Mouse (Mus musculus) adrenal gland, postnatal 4 days (tissue): ENCODE measurements around the gene Elf1. TPM values are rescaled to one million over a fixed set of nuclear protein-coding genes. Genes with fewer than 3 reads are reported as not detected.
A peak's percentile ranks its signal among the peaks of the same experiment; 100 is the strongest.
"Not testable (repeated sequence)": the region's sequence is repeated elsewhere in the genome, so short reads cannot be mapped to it uniquely, and the experiment has no call there.

Experiments used
- DNase-seq, 2 experiments: peaks; one replicate each; pipeline ENCODE4 v3.0.0; 2021 to 2022; ENCODE audit warnings: low spot score in 2 of 2, mixed read lengths in 2 of 2
- long read RNA-seq, 2 experiments: library from polyadenylated mRNA; stranded (forward); transcript quantifications; one replicate each; pipeline ENCODE4 v2.0.0; 2021
- total RNA-seq, 2 experiments: library from RNA; stranded (reverse); gene quantifications; 2 replicates each; pipeline ENCODE4 v1.2.3; 2021

The Elf1 gene
- 10 to 100 TPM; 27.4 to 28.8 TPM for total RNA-seq
- long read RNA-seq, experiment 1, partial matches to known transcripts = 1 of 11 reads
- long read RNA-seq, experiment 1, other reads (novel, unspliced or antisense) = 10 of 11 reads
- long read RNA-seq, experiment 2, full-length matches to known transcripts = 3 of 23 reads
- long read RNA-seq, experiment 2, partial matches to known transcripts = 14 of 23 reads
- long read RNA-seq, experiment 2, other reads (novel, unspliced or antisense) = 6 of 23 reads

GRCm38 (mm10) chr14:79480624-79481338 is at the start of gene Elf1:
Gene Elf1, plus strand, starts transcription at chr14:79481194.
- DNase-seq = peak; percentile 95 to 96

- no peak for DNase-seq
These were observed 46.9 kb upstream of the Elf1 start for GRCm38 (mm10) chr14:79434068-79434467.

GRCm38 (mm10) chr14:79440655-79441054 is 40.3 kb upstream of the Elf1 start:
- DNase-seq = no peak

GRCm38 (mm10) chr14:79441441-79441840 is 39.6 kb upstream of the Elf1 start:
- DNase-seq = no peak

- DNase-seq = no peak
These were observed 36.4 kb upstream of the Elf1 start for GRCm38 (mm10) chr14:79444601-79445000.

GRCm38 (mm10) chr14:79445055-79445620 is 35.9 kb upstream of the Elf1 start:
- DNase-seq = no peak

- peak; percentile 28 to 61 for DNase-seq
These were observed 29.1 kb upstream of the Elf1 start, which contains the start of gene Kbtbd6 for GRCm38 (mm10) chr14:79451681-79452590. Gene Kbtbd6, plus strand, starts transcription at chr14:79451835.

- not testable (repeated sequence) for DNase-seq
These were observed 28.4 kb upstream of the Elf1 start for GRCm38 (mm10) chr14:79452591-79452934.

- no peak for DNase-seq
These were observed 20.6 kb upstream of the Elf1 start for GRCm38 (mm10) chr14:79460401-79460800.

- no peak for DNase-seq
These were observed 20.0 kb upstream of the Elf1 start for GRCm38 (mm10) chr14:79460988-79461387.

- no peak for DNase-seq
These were observed 15.4 kb upstream of the Elf1 start for GRCm38 (mm10) chr14:79465623-79466022.

GRCm38 (mm10) chr14:79467621-79468020 is 13.4 kb upstream of the Elf1 start:
- no peak for DNase-seq

- DNase-seq = no peak
These were observed 7.6 kb upstream of the Elf1 start for GRCm38 (mm10) chr14:79473384-79473783.

- peak; percentile 86 to 87 for DNase-seq
These were observed 551 bp downstream of the Elf1 start, which contains the start of gene Wbp4 for GRCm38 (mm10) chr14:79481339-79482151. Gene Wbp4, minus strand, starts transcription at chr14:79481520.

GRCm38 (mm10) chr14:79482251-79482661 is 1.3 kb downstream of the Elf1 start:
- DNase-seq = peak in 1 of 2 experiments; percentile 13

- DNase-seq = no peak
These were observed 1.9 kb downstream of the Elf1 start for GRCm38 (mm10) chr14:79482747-79483355.

- no peak for DNase-seq
These were observed 2.7 kb downstream of the Elf1 start for GRCm38 (mm10) chr14:79483611-79484120.

- DNase-seq = no peak
These were observed 5.6 kb downstream of the Elf1 start for GRCm38 (mm10) chr14:79486617-79486992.

- DNase-seq = no peak
These were observed 6.2 kb downstream of the Elf1 start for GRCm38 (mm10) chr14:79486993-79487731.
